Mouse (Mus musculus) central nervous system, embryonic 14 days (tissue): Measurements from ENCODE around the gene Sp140. TPM values are rescaled to one million over a fixed set of nuclear protein-coding genes. Genes with fewer than 3 reads are reported as not detected.

ENCODE experiments used
- polyA plus RNA-seq: library from polyadenylated mRNA; depleted of rRNA; stranded (reverse); fragments of >200 nt; gene quantifications from 2 replicates; pipeline ENCODE4 v1.2.3, GENCODE M21; 2012; rRNA removed

The Sp140 gene
- polyA plus RNA-seq = 0.71 and 1.3 TPM in 2 replicates

GRCm38 (mm10) chr1:85600078-85600477 is at the start of gene Sp140:
TSS of gene Sp140 (plus strand) at chr1:85600378.

GRCm38 (mm10) chr1:85575376-85575775 is 24.8 kb upstream of the Sp140 start, which contains the start of gene G530012D18Rik:
TSS of gene G530012D18Rik (plus strand) at chr1:85575676.

GRCm38 (mm10) chr1:85598271-85599012 is 1.7 kb upstream of the Sp140 start, which contains the start of gene Sp110:
TSS of gene Sp110 (minus strand) at chr1:85598817.

DNA sequence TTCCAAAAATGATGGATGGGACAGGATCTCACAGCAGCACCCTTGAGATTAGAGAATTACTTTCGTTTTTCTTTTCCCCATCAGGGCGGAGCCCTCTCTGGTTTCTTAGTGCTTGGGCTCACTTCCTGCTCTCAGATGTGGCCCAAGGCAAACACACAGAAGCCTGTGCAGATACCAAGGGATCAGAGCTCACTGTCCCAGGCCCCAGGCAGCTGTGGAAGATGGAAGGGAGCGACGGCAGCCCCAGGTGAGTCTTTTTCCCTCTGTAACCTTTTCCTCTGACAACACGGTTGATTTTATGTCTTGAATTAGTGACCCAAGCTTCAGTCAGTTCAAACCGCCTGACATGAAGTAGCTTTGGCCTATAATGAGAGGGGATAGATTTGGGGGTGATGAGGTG is 49.7 kb downstream of the Sp140 start, which contains the start of gene Sp100:
Gene Sp100 (plus strand): TSS at position 108 of the 400 bp plus-strand sequence.

Other genes starting within 250 kb of the Sp140 start
- not detected in 2 replicates for gene G530012D18Rik, start 24.7 kb upstream of the Sp140 start, polyA plus RNA-seq
- 1.1 and 1.9 TPM in 2 replicates for gene Sp110, start 1.6 kb upstream of the Sp140 start, polyA plus RNA-seq
- 1.7 and 2.1 TPM in 2 replicates for gene Sp100, start 49.6 kb downstream of the Sp140 start, polyA plus RNA-seq
- gene A630001G21Rik, start 178.3 kb downstream of the Sp140 start, polyA plus RNA-seq = 1.0 and 2.4 TPM in 2 replicates
- gene Cab39, start 193.1 kb downstream of the Sp140 start, polyA plus RNA-seq = 91.7 and 103 TPM in 2 replicates